Mouse (Mus musculus) mouse trophoblast stem cell (cell line): ENCODE results near the gene Sirt4.

Experiments
- in situ Hi-C, 2 experiments: fragments of 300-500 bp; cut with MseI, MboI; formaldehyde crosslinking; loops; 2 replicates in 1 of 2; 3 replicates in 1 of 2; pipeline ENCODE4 v1.15.1; 2025

The Sirt4 gene

GRCm38 (mm10) chr5:115473191-115473590 is 11.3 kb downstream of the Sirt4 start:
- in situ Hi-C loops, result no loop called here

DNA sequence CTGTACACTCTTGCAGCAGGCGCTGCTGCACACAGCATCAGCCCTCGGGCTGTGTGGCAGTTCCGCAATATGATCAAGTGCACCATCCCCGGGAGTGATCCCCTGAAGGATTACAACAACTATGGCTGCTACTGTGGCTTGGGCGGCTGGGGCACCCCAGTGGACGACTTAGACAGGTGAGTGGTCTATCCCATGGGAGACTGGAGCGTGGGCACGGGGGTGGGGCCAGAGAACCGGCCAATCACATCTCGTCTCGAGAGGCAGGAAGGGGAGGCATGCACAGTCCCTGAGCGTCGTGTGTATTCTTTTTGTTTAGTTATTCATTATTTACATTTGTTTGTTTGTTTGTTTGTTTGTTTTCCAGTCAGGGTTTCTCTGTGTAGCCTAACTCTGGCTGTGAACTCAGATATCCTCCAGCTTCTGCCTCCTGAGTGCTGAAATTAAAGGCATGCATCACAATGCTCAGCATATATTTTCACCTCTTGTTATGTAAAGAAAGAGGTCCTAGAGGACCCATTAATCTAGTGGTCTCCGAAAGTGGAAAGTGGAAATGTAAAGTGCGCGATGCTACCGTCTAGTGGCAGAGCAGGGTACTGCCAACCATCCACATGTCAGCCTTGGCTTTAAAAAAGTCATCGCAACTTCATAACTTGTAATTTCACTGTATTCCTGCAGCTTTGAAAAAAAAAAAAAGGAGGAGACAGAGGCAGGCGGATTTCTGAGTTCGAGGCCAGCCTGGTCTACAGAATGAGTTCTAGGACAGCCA is 13.6 kb downstream of the Sirt4 start:
- in situ Hi-C loops, result no loop called here

- in situ Hi-C loops, result no loop called here
These were observed 14.7 kb downstream of the Sirt4 start for GRCm38 (mm10) chr5:115469791-115470190.

DNA sequence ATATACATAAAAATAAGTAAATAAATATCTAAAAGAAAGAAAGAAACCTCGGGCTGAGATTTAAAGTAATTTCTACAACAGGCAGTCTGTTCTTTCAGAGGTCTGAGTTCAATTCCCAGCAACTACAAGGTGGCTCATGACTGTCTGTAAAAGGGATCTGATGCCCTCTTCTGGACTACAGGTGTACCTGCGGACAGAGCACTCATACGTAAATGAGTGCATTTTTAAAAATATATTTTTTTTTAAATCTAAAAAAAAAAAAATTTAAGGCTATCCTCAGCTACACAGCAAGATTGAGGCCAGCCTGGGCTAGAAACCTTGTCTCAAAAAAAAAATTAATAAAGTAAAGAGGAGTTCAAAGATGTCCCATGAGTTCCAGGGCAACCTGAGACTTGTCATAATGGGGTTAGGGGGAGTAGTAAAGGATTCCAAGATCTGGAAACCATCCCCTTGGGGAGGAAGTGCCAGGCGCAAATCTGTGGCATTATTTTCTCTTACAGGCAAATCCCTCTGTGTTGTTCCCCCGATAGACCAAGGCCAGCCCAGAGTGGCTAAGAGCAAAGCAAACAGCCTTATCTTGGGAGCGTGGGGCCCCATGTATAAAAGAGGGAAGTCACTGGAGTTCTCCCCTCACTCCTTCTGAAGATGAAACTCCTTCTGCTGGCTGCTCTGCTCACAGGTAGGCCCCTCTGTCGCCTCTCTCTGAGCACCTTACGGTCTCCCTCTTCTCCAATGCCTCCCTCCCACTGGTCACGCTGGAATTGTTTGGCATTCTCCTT is 18.7 kb downstream of the Sirt4 start, which contains the start of gene Pla2g1b:
Gene Pla2g1b (plus strand): TSS at position 621 of the 779 bp plus-strand sequence.
- in situ Hi-C loops, result no loop called here

GRCm38 (mm10) chr5:115464408-115465115 is 20.0 kb downstream of the Sirt4 start:
- in situ Hi-C loops, result no loop called here

- in situ Hi-C loops, result no loop called here
These were observed 25.6 kb downstream of the Sirt4 start for GRCm38 (mm10) chr5:115458918-115459317.

DNA sequence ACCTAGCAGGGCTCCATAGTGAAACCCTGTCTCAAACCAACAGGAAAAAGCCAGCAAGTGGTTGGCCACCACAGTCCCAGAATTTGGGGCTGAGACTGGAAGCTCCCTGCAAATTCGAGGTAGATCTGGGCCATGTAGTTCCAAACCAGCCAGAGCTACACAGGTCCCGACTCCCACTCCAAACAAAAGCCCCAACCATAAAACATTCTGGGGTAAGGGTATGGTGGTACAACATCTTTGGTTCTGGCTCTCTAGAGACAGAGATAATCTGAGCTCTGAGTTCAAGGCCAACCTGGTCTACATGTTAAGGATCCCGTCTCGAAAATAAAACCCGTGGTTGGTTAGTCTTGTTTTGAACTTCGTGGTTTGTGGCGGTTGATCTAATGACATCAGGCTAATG is 28.7 kb downstream of the Sirt4 start:
- in situ Hi-C loops, result no loop called here

GRCm38 (mm10) chr5:115454422-115455090 is 30.0 kb downstream of the Sirt4 start:
- in situ Hi-C loops, result no loop called here

GRCm38 (mm10) chr5:115450410-115451317 is 33.9 kb downstream of the Sirt4 start:
- in situ Hi-C loops, result no loop called here

- in situ Hi-C loops, result no loop called here
These were observed 35.3 kb downstream of the Sirt4 start for GRCm38 (mm10) chr5:115449247-115449646.

- in situ Hi-C loops, result no loop called here
These were observed 37.4 kb downstream of the Sirt4 start for GRCm38 (mm10) chr5:115447108-115447507.

GRCm38 (mm10) chr5:115444130-115444529 is 40.4 kb downstream of the Sirt4 start:
- in situ Hi-C loops, result loop anchor here (5.0 kb wide), 1 partner anchor 87 kb away; no protein-coding TSS in a partner anchor

DNA sequence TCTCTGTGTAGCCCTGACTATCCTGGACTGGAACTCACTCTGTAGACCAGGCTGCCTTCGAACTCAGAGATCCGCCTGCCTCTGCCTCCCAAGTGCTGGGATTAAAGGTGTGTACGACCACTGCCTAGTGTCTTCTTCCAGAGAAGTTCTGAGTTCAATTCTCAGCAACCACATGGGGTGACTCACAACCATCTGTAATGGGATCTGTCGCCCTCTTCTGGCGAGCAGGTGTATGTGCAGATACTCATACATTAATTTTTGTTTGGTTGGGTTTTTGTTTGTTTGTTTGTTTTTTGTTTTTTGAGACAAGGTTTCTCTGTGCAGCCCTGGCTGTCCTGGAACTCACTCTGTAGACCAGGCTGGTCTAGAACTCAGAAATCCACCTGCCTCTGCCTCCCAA is 41.9 kb downstream of the Sirt4 start:
- in situ Hi-C loops, result loop anchor here (5.0 kb wide), 1 partner anchor 85 kb away; no protein-coding TSS in a partner anchor

GRCm38 (mm10) chr5:115441205-115441849 is 43.2 kb downstream of the Sirt4 start:
- in situ Hi-C loops, result loop anchor here (5.0 kb wide), 1 partner anchor 84 kb away; no protein-coding TSS in a partner anchor

- in situ Hi-C loops, result no loop called here
These were observed 45.9 kb downstream of the Sirt4 start for GRCm38 (mm10) chr5:115438667-115439066.

DNA sequence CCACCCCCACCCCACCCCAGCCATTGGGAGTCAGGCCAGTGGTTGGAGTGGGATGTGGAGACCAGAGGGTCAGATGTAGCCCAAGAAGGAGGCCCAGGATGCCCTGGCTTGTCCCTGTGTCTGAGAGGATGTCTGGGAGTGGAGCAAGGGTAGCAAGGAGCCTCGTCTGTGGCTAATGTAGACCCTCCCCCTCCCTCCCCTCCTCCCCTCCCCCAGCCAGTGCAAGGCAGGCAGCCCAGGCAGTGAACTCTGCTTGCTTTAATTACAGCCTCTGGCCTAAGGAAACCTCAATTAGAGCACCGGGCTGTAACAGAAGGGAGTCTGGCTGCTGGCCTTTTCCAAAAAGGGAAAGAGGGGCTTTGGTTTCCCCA is 46.6 kb downstream of the Sirt4 start:
- in situ Hi-C loops, result no loop called here

DNA sequence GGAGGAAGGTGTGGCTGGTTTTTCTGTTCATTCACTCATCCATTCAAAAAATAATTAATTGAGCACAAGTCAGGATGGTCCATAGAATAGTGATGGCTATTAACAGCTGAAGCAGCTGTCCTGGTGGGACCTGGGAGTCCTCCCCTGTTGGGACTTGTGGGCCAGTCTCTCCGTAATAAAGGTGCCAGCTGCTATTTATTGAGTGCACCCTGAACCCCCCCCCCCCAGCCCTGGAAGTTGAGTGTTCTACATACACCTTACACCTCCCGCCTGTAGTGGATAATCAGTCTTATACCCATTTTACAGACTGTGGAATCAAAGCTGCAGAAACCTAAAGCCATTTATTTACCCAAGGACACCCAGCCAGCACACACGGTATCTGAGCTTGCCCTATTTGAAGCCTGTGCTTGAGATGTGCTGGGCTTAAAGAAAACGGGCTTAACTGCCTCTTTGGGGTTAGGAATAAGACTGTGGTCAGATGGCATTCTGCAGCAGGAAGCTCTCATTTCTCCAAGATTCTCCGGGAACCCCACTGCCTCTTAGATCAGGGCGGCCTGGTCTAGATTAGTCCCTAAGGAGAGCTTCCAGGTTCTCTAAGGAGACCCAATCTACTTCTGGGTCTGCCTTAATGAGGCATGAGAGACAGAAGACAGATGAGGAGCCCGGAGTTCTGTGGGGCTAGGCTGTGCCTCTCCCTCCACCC is 47.1 kb downstream of the Sirt4 start:
- in situ Hi-C loops, result no loop called here

DNA sequence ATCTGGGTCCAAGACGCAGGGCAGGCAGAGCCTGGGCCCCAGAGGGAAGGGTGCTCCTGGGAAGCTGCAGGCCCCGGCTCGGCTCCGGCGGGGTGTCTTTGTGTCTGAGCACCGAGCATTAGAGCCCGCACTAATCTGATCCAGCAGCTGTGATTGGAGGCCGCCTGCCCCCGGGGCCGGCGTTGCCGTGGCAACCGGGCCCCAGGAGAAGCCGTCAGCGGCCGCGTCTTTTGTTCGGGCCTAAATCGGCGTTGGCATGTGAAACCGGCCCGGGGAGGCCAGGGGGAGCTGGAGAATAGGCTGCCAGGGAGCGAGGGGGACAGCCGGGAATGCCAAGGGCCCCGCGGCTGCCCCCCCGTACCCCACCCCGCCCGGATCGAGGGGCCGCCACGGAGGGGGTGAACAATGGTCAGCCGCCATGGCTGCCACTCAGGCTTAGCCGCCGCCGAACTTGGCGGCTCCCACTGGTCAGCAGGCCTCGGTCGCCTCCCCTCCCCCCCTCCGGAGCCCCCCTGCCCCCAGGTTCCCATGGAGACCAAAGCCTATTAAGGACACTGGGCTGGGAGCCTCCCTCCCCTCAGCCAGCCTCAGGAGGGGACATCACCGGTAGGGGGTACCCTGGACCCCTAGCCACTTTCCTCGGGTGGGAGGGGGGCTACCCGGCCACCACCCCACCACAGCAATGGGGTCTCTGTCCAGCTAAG is 48.0 kb downstream of the Sirt4 start:
- in situ Hi-C loops, result no loop called here
